Mouse (Mus musculus) ES-Bruce4 (cell line): ENCODE measurements around the gene Gpr83. TPM values are rescaled to one million over a fixed set of nuclear protein-coding genes. Genes with fewer than 3 reads are reported as not detected.

Source experiments
- H3K27ac ChIP-seq: 2 replicates; pipeline ENCODE4 v1.5.1; 2012; ENCODE audit warnings: low read length, inconsistent platforms; ENCODE audit not compliant: insufficient read depth
- H3K27me3 ChIP-seq: 2 replicates; pipeline ENCODE4 v1.6.1; 2012; ENCODE audit warnings: mild to moderate bottlenecking, low read length, inconsistent platforms; ENCODE audit not compliant: control insufficient read depth, poor library complexity, insufficient read depth, severe bottlenecking
- H3K36me3 ChIP-seq: 2 replicates; pipeline ENCODE4 v1.6.1; 2012; ENCODE audit warnings: inconsistent platforms, mild to moderate bottlenecking, low read length, moderate library complexity; ENCODE audit not compliant: control insufficient read depth, poor library complexity, insufficient read depth, severe bottlenecking
- H3K4me1 ChIP-seq: one replicate; pipeline ENCODE4 v1.8.1; 2011; ENCODE audit warnings: low read length; ENCODE audit not compliant: control insufficient read depth, insufficient read depth
- H3K4me3 ChIP-seq: 2 replicates; pipeline ENCODE4 v1.5.1; 2011; ENCODE audit warnings: low read depth, mild to moderate bottlenecking, low read length
- H3K9ac ChIP-seq: 2 replicates; pipeline ENCODE4 v1.6.1; 2012; ENCODE audit warnings: low read depth, mild to moderate bottlenecking, inconsistent platforms; ENCODE audit not compliant: poor library complexity, severe bottlenecking
- H3K9me3 ChIP-seq: replicated peaks from 2 replicates; pipeline ENCODE4 v1.6.1; 2012; ENCODE audit warnings: mild to moderate bottlenecking, low read length, inconsistent platforms; ENCODE audit not compliant: control insufficient read depth, poor library complexity, insufficient read depth, severe bottlenecking
- CTCF ChIP-seq: IDR thresholded peaks from one replicate; pipeline ENCODE4 v1.8.1; 2011; ENCODE audit warnings: low read depth, low read length
- EP300 ChIP-seq: IDR thresholded peaks from 2 replicates; pipeline ENCODE4 v1.6.1; 2011; ENCODE audit warnings: low read depth, low read length; ENCODE audit not compliant: insufficient read depth
- POLR2A ChIP-seq: IDR thresholded peaks from one replicate; pipeline ENCODE4 v1.8.1; 2011; ENCODE audit warnings: low read length; ENCODE audit not compliant: insufficient read depth
- polyA plus RNA-seq: library from polyadenylated mRNA; stranded (reverse); fragments of >200 nt; gene quantifications from 2 replicates; pipeline ENCODE4 v1.2.4, GENCODE M21; 2011; ENCODE audit warnings: low read depth; ENCODE audit not compliant: missing spikeins, insufficient read depth, insufficient read length

Gene Gpr83
- polyA plus RNA-seq, 1 experiment: not detected

GRCm38 (mm10) chr9:14887787-14888382, 27.9 kb downstream of the Gpr83 start:
- Histone ChIP-seq H3K27me3 (no peaks in the 10 kb centered on the region), H3K9me3 (no peaks in the 10 kb centered on the region), H3K9ac (no peak overlapping the region), H3K27ac (no peak overlapping the region), H3K4me3 (no peak overlapping the region), H3K4me1 (no peaks in the 10 kb centered on the region), H3K36me3 (no peaks in the 10 kb centered on the region)
- TF ChIP-seq CTCF (no peak), POLR2A (no peak), EP300 (no peak)

- Histone ChIP-seq H3K9ac (no peak overlapping the region), H3K4me1 (no peaks in the 10 kb centered on the region), H3K4me3 (no peak overlapping the region), H3K27me3 (no peaks in the 10 kb centered on the region), H3K36me3 (no peaks in the 10 kb centered on the region), H3K9me3 (no peaks in the 10 kb centered on the region), H3K27ac (no peak overlapping the region)
- TF ChIP-seq POLR2A (no peak), EP300 (no peak), CTCF (no peak)
These were observed 28.7 kb downstream of the Gpr83 start for GRCm38 (mm10) chr9:14888671-14889070.

- Histone ChIP-seq H3K9me3 (no peaks in the 10 kb centered on the region), H3K27me3 (no peaks in the 10 kb centered on the region), H3K4me3 (no peak overlapping the region), H3K4me1 (no peaks in the 10 kb centered on the region), H3K9ac (no peak overlapping the region), H3K27ac (no peak overlapping the region), H3K36me3 (no peaks in the 10 kb centered on the region)
- TF ChIP-seq POLR2A (no peak), EP300 (no peak), CTCF (no peak)
These were observed 30.7 kb downstream of the Gpr83 start for GRCm38 (mm10) chr9:14890699-14891098.

DNA sequence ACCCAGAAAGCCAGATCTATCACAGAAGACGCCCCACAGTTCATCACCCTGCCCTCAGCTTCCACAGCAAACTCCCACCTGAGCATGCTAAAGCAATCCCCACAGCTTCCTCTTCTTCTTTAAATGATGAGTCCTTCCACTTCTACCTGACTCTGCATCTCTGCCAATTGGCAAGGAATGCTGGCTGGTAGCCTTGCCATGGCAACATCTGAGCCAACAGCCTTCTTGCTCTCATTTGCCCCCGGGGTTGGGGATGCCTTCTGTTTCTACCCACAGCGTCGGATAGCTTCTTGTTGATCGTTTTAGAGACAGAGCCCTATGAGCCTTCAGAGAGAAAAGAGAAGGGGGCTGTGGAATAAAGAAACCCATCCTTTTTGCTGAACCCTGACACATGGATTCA, 31.9 kb downstream of the Gpr83 start:
- H3K27ac ChIP-seq: no peak overlapping the region
- H3K27me3 ChIP-seq: no peaks in the 10 kb centered on the region
- no peak overlapping the region for H3K4me3 ChIP-seq
- H3K9ac ChIP-seq: no peak overlapping the region
- H3K4me1 ChIP-seq: no peaks in the 10 kb centered on the region
- H3K9me3 ChIP-seq: no peaks in the 10 kb centered on the region
- no peaks in the 10 kb centered on the region for H3K36me3 ChIP-seq
- no peak for TF ChIP-seq CTCF
- TF ChIP-seq POLR2A: no peak
- no peak for TF ChIP-seq EP300

GRCm38 (mm10) chr9:14893388-14893787, 33.4 kb downstream of the Gpr83 start:
- no peak for TF ChIP-seq EP300
- TF ChIP-seq CTCF: no peak
- TF ChIP-seq POLR2A: no peak

GRCm38 (mm10) chr9:14894628-14895027, 34.6 kb downstream of the Gpr83 start:
- no peaks in the 10 kb centered on the region for H3K27me3 ChIP-seq
- no peaks in the 10 kb centered on the region for H3K9me3 ChIP-seq
- H3K36me3 ChIP-seq: no peaks in the 10 kb centered on the region
- TF ChIP-seq POLR2A (no peak), EP300 (no peak), CTCF (peak; percentile 1)
- no peaks in the 10 kb centered on the region for H3K4me1 ChIP-seq
- H3K27ac ChIP-seq: no peak overlapping the region
- H3K4me3 ChIP-seq: no peak overlapping the region
- no peak overlapping the region for H3K9ac ChIP-seq

More at GRCm38 (mm10) chr9:14893388-14893787, 33.4 kb downstream of the Gpr83 start:
- H3K9ac ChIP-seq: no peak overlapping the region
- no peaks in the 10 kb centered on the region for H3K36me3 ChIP-seq
- H3K4me1 ChIP-seq: no peaks in the 10 kb centered on the region
- no peak overlapping the region for H3K4me3 ChIP-seq
- no peaks in the 10 kb centered on the region for H3K9me3 ChIP-seq
- no peak overlapping the region for H3K27ac ChIP-seq
- no peaks in the 10 kb centered on the region for H3K27me3 ChIP-seq
